Mouse (Mus musculus) common myeloid progenitor, adult 5-6 weeks (primary cell): ENCODE data around the gene Cmklr1. TPM values are rescaled to one million over a fixed set of nuclear protein-coding genes. Genes with fewer than 3 reads are reported as not detected.

Experiments used
- ATAC-seq: replicated peaks from 2 replicates; pipeline ENCODE4 v1.8.0; 2016; ENCODE audit warnings: low read depth, mild to moderate bottlenecking, moderate TSS enrichment, inconsistent platforms; ENCODE audit not compliant: poor library complexity, severe bottlenecking
- total RNA-seq: library from RNA; stranded (forward); fragments of 200-1000, 187-1606 nt; gene quantifications from 2 replicates; pipeline ENCODE4 v1.2.3, GENCODE M21; 2017

The Cmklr1 gene
- total RNA-seq = 0.27 TPM in 1 of 2 replicates, not detected in the other

GRCm38 (mm10) chr5:113650035-113650865 is at the start of gene Cmklr1:
Gene Cmklr1 (minus strand): TSS chr5:113650426.
- ATAC-seq = peak; percentile 79

- no peak for ATAC-seq
Observed at GRCm38 (mm10) chr5:113694415-113694814, 44.2 kb upstream of the Cmklr1 start.

- no peak for ATAC-seq
Observed at GRCm38 (mm10) chr5:113694000-113694399, 43.8 kb upstream of the Cmklr1 start.

GRCm38 (mm10) chr5:113693196-113693755 is 43.0 kb upstream of the Cmklr1 start:
- no peak for ATAC-seq

DNA sequence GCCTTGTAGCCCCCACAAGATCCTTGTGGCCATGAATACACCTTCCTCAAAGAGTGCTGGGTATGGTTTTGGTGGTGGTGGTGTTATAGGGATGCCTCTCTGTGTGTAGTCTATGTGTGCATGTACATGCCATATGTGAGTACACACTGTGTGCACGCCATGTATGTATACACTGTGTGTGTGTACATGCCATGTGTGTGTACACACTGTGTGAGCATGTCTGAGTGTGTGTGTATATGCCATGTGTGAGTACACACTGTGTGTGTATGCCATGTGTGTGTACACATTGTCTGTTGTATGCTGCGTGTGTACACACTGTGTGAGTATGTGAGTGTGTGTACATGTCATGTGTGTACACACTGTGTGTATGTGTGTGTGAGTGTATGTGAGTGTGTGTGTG is 40.6 kb upstream of the Cmklr1 start:
- no peak for ATAC-seq

- no peak for ATAC-seq
Observed at GRCm38 (mm10) chr5:113690069-113690548, 39.9 kb upstream of the Cmklr1 start.

GRCm38 (mm10) chr5:113687514-113687913 is 37.3 kb upstream of the Cmklr1 start:
- no peak for ATAC-seq

DNA sequence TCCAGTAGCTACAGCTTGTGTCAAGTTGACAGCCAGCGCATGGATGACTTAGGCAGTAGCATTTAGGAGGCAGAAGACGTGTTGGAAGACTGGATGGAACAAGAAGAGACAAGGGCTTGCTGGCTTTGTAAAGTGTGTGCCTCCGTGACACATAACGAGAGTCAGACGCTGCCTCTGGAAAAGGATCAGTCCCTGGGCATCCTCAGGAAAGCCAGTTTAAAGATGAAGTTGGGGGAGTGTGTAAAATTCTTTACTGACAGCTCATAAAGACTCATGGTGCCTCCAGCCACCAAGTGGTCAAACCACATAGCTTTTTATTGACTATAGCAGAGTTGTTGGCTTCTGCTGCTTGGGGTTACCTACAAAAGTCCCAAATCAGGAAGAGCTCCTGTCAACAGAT is 35.2 kb upstream of the Cmklr1 start:
- ATAC-seq = no peak

GRCm38 (mm10) chr5:113683246-113683645 is 33.0 kb upstream of the Cmklr1 start:
- no peak for ATAC-seq

- no peak for ATAC-seq
Observed at GRCm38 (mm10) chr5:113682472-113682871, 32.2 kb upstream of the Cmklr1 start.

DNA sequence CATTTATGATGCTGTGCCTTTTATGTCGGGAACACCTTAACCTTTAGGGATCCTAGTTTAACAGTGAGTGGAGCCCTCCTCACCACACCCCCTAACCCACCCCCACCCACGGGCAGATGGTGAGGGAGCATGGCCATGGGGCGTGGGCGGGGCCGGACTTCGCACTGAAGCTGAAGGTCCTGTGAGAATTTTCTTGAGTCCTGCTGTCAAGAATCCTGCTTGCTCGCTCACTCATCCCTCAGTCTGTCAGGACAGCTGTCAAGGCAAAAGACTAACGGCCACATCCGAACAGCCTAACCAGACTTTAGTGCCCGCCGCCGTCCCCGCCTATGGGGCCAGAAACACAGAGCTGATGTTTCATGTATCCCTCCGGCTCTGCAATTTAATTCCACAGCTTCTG is 31.0 kb upstream of the Cmklr1 start:
- ATAC-seq = no peak

- no peak for ATAC-seq
Observed at GRCm38 (mm10) chr5:113679509-113679908, 29.3 kb upstream of the Cmklr1 start.

DNA sequence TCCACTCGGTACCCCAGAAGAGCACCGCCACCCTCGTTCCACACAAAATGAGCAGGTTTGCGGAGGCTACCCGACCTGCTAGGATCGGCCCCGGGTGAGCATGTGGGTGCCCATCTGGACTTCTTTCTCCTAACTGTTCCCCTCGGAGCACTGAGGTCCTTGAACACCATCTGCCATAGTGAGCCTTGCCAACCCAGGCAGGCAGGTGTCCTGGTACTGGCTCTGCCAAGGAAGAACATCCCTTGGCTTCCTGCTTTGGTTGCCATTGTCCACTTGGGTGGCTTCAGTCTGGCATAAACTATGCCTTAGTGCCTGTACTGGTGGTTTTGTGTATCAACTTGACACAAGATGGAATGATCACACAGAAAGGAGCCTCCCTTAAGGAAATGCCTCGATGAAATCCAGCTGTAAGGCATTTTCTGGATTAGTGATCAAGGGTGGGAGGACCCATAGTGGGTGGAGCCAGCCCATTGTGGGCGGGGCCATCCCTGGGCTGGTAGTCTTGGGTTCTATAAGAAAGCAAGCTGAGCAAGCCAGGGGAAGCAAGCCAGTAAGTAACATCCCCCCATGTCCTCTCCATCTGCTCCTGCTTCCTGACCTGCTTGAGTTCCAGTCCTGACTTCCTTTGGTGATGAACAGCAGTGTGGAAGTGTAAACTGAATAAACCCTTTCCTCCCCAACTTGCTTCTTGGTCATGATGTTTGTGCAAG is 28.7 kb upstream of the Cmklr1 start:
- no peak for ATAC-seq

DNA sequence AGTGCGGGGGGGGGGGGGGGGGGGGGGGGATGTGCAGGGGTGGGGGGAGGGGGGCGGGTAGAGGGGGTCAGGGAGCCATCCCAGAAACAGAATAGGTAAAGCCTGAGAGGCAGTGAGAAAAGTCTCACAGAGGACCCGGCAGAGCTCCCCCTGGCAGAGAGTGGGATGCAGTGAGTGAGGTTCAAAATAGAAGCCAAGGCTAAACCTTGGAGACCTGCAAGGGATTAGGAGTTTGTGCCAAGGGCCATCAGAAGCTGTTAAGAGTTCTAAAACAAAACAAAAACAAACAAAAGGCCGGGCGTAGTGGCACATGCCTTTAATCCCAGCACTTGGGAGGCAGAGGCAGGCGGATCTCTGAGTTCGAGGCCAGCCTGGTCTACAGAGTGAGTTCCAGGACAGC is 27.3 kb upstream of the Cmklr1 start:
- ATAC-seq = no peak

DNA sequence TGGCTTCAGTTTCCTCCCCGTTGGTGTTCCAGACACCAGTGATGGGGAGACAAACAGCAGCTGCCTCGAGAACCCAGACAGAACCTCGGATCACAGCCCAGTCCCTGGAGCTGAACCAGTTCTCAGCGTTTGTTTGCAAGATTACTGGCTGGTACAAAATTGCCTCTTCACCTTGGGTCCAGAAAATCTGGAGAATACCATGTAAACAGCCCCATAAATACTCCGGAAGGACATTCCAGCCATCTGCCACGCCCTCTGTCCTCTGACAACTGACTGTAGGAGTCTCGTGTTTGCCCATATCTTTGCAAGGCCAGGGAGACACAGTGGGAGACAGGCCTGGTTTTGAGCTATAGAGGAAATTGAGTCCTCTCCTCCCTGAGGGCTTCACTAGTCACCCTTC is 24.6 kb upstream of the Cmklr1 start:
- ATAC-seq = no peak

- ATAC-seq = peak; percentile 84
Observed at GRCm38 (mm10) chr5:113672456-113672855, 22.2 kb upstream of the Cmklr1 start.

DNA sequence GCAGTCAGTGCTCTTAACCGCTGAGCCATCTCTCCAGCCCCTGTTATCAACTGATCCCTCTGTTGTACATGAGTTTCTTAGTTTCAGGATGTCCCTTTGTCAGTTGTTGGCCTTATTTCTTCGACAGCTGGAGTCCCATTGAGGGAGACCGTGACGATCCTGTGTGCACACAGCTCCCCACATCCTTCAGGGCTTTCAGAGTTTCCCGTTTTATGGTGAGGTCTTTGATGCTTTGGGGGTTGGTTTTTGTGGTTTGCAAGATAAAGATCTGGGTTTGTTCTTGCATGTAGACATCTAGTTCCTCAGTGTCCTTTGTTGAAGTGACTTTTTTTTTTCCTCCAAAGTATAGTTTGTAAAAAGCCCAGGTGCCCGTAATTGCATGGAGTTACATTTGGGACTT is 20.4 kb upstream of the Cmklr1 start:
- peak; percentile 88 for ATAC-seq

GRCm38 (mm10) chr5:113670110-113670509 is 19.9 kb upstream of the Cmklr1 start:
- peak; percentile 17; the same call in 1 of the 2 replicates for ATAC-seq

DNA sequence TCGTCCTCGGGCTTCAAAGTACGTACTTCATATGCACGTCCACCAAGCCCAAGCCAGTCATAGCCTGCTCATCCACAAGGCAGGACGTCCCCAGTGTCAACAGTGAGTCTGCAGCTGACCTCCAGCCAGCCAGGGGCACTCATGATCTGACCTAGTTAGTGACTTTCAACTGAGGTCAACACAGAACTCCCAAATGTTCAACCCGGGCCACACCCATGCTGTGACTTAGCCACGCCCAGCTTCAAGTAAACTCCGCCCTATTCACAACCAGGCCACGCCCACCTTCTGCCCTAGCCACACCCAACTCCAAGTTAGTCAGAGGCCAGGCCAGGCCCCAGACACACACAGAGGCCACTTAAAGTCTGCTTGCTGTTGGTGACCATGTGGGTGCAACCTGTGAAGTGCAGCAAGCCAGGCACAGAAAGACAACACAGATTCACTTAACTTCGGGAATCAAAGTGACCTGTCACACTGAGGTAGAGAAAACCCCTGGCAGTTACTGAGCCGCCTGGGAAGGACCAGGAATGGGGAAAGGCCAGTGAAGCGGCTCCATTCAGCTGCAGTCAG is 14.5 kb upstream of the Cmklr1 start:
- 0 out of 2 replicates have a peak, but pooled peaks have one; percentile 29 for ATAC-seq

DNA sequence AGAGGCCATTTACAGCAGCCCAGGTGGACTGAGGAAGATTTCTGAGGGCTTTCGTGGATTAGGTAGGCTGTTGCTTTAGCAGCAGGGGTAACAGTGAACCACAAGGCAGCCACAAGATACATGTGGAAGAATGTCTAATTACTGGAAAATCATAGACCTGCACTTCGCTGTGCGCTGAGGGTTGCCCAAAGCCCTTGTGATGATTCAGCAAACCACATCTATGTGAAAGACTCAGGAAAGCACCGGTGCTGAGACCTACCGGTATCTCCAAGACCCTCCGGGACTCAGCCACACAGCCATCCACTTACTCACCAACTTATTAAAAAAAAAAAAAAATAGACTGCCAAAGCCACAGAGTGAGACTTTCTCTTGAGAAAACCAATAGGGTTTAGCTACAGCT is 13.9 kb upstream of the Cmklr1 start:
- peak; percentile 62 for ATAC-seq

DNA sequence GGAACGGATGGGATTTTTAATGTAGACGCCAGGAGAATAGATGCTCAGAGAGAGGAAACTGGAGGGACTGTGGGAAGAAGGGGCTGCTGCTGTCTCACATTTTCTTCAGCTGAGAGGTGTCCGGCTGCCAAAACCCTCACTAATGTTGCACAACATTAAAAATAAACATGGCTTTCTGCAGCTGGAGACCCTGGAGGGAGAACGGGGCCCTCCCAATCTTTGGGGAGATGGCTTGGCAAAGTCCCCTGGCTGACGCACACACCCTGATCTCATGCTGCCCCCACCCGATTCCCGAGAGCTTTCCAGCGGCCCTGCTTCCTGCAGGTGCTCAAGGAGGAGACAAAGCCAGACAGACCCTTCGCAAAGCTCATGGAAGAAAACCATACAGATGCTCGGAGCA is 10.6 kb upstream of the Cmklr1 start:
- no peak for ATAC-seq
